Mouse (Mus musculus) olfactory bulb, adult 2 months (tissue): ENCODE results near the gene Ranbp3. TPM values are rescaled to one million over a fixed set of nuclear protein-coding genes. Genes with fewer than 3 reads are reported as not detected.

Experiments
- H3K27ac ChIP-seq: fragments of 200-500 bp; 2 replicates; pipeline ENCODE4 v1.5.1; 2012; ENCODE audit warnings: low read depth, low read length; ENCODE audit not compliant: insufficient read depth
- H3K4me1 ChIP-seq: fragments of 200-500 bp; 2 replicates; pipeline ENCODE4 v1.6.1; 2012; ENCODE audit warnings: low read length; ENCODE audit not compliant: control insufficient read depth, insufficient read depth
- H3K4me3 ChIP-seq: fragments of 200-500 bp; 2 replicates; pipeline ENCODE4 v1.5.1; 2012; ENCODE audit warnings: mild to moderate bottlenecking, low read depth, low read length, moderate library complexity; ENCODE audit not compliant: insufficient read depth
- CTCF ChIP-seq: fragments of 200-500 bp; IDR thresholded peaks from 2 replicates; pipeline ENCODE4 v1.5.1; 2012; ENCODE audit warnings: low read depth, mild to moderate bottlenecking, low read length, moderate library complexity; ENCODE audit not compliant: insufficient read depth
- POLR2A ChIP-seq: fragments of 200-500 bp; IDR thresholded peaks from 2 replicates; pipeline ENCODE4 v1.6.1; 2012; ENCODE audit warnings: mild to moderate bottlenecking, low read depth, low read length, moderate library complexity; ENCODE audit not compliant: insufficient read depth
- WGBS: fragments of 180-500 bp; shearing (Covaris S2); methylation state at CpG from one replicate; pipeline ENCODE4 v1.1.7; 2018; 5-methylcytosine and 5-hydroxymethylcytosine counted together
- polyA plus RNA-seq: library from polyadenylated mRNA; stranded (reverse); fragments of >200 nt; gene quantifications from 2 replicates; pipeline ENCODE4 v1.2.4, GENCODE M21; 2012; ENCODE audit warnings: low replicate concordance; ENCODE audit not compliant: missing spikeins, insufficient read depth, insufficient read length

Gene Ranbp3
- polyA plus RNA-seq, 1 experiment, result not detected

DNA sequence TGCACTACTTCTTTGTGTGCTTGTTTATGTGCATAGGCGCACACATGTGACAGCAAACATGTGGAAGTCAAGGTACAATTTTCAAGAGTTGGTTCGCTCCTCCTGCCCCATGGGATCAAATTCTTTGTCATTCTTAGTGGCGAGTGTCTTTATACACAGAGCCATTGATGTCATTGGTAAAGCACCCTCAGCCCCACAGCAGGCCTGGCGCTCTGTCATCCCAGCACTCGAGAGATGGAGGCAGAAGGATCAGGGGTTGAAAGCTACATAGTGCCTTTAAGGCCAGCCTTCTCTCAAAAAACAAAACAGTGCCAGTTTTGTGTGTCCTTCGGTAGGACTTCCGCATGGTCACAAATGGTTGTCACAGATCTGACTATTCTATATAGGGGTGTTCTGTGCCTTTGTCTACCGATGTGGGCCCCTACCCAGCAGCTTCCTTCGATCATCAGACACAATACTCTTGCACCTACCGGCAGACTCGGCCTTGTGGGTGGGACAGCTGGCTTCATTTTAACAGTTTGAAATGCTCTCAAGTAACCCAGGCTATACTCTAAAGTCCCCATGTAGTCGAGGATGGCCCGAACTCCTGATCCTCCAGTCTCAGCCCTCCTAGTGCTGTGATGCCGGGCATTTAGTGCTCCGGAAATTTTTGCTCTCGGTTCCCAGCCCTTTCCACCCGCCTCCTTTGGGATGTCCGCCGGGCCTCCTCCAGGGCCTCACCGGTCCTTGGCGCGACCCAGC lies 43.0 kb downstream of the Ranbp3 start:
- TF ChIP-seq POLR2A (no peak), CTCF (no peak)
- Histone ChIP-seq H3K27ac (peak overlapping the region; percentile 72; the same call in 1 of the 2 replicates), H3K4me1 (peaks cover 39% of the 10 kb centered on the region), H3K4me3 (peak overlapping the region; percentile 79)
- 19% methylated on average over 22 of the region's 22 CpGs for WGBS

DNA sequence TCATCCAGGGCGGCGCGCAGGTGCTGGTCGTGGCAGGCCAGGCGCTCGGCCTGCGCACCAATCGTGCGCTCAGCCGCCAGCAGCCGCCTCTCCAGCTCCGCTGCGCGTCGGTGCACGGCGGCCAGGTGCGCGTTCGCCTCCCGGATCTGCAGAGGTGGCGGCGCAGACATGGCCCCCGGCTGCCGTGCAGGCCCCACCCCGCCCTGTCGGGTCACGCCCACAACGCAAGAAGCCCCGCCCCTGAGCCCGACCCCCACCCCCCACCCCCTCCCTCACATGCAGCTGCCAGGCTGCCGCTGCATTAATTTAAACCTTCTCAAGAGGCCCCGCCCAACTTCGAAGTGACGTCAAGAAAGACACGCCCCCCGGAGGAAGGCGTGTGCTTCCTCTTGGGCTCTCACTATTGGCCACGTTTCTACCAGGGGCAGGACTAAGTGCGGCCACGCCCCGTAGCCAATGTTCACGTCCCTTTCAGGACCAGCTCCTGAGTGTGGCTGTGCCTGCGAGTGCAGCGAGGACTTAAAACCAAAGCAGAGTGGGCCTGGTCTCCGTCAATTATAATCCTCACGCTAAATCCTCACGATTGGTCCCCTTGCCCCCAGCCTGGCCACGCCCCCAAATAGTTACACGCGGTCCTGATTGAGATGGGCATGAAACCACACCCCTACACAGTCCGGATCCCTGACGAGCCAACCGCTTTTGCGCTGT lies 43.7 kb downstream of the Ranbp3 start:
- Histone ChIP-seq H3K4me3 (peak overlapping the region; percentile 92), H3K4me1 (peaks cover 39% of the 10 kb centered on the region), H3K27ac (peak overlapping the region; percentile 78)
- WGBS, result under 1% methylated on average over 55 of the region's 55 CpGs
- TF ChIP-seq POLR2A (peak; percentile 31; the same call in 1 of the 2 replicates), CTCF (no peak)

DNA sequence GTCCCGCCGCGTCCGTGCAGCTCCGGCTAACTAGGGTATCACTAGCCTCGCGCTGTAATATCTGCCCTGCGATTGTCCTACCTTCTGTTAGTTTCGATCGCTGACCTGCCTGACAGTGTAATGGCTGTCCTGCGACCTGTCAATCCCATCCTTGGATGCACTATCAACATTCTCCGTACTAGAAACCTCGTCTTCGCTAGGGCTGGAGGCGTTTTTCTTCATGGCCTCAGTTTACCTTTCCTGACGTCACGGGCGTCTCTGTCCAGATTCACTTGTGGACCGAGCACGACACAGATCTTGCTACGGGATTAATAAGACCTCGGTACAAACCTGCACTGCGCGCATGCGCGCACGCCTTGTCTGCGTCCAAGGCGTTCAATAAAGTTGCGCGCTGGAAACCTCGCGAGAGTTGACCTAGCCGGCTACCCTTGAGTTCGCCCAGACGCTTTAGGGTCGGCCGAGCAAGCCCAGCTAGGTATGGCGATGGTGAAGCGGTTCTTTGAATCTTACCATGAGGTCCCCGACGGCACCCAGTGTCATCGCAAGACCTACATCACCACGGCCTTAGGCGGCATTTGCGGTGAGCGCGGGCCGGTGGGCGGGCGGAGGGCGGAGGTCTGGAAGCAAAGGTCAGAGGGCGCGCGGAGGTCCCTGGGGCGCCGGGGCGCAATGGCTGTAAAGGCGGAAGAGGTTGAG lies 44.4 kb downstream of the Ranbp3 start, which contains the start of the genes Ndufa11 and Vmac:
Ndufa11 (plus strand) TSS at position 405 of the 696 bp plus-strand sequence.
Vmac (minus strand) TSS at position 660 of the 696 bp plus-strand sequence.
- under 1% methylated on average over 59 of the region's 59 CpGs for WGBS
- TF ChIP-seq CTCF, result no peak
- peak; percentile 70 for TF ChIP-seq POLR2A
- Histone ChIP-seq H3K4me1 (peaks cover 33% of the 10 kb centered on the region), H3K4me3 (peak within 1 kb of the TSS; percentile 92), H3K27ac (peak within 1 kb of the TSS; percentile 89)

DNA sequence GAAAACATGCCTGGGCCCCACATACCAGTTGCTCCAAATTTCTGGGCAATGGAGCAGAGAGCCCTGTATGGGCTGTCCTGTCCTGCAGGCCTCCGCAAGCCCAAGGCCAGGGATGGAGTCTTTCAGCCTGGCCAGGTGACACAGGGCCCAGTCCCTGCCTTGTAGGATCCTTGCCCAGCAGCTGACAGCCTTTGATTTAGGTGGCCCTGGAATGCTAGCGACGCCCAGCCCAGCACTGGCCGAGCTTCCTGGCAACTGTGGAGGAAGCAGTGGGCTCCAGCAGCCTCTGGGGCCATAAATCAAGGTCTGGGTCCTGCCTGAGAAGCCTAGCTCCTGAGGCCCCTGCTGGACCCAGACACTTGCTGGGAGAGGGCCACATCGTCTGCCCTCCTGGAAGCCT lies 49.3 kb downstream of the Ranbp3 start:
- Histone ChIP-seq H3K4me3 (no peak overlapping the region), H3K27ac (no peak overlapping the region), H3K4me1 (peaks cover 33% of the 10 kb centered on the region)
- WGBS, result 87% methylated on average over 5 of the region's 5 CpGs
- TF ChIP-seq POLR2A, result no peak
- no peak for TF ChIP-seq CTCF

DNA sequence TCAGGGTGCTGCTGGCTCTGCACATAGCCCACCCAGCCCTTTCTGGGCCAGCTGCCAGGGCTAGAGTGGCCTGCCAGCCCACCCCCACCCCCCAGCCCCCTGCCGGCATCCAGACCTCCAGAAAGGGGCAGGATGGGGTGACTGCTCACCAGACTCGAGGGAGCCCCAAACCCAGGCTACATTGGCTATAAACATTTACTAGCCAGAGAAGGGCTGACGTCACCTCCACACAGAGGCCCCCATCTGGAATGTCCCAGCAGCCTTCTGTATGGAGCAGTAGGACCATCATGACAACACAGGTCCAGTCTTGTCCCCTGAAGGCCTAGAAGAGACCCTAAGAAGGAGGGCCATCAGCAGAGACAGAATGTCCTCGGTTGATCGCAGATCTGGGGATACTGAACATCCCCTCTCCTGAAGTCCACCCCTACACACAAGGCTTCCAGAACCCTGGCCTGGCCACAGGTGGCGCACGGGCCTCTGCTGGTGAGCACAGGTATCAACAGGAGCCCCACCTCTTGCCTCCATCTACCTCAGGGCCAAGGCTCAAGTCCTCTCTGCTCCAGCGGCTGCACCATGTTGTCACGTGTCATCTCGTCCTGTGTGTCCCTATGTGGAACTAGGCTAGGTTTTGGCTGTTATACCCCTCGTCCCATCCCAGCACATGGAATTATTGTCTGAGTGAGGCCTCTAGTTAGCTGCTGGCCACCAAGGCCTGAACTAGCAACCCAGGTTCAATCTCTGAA lies 50.5 kb downstream of the Ranbp3 start:
- H3K27ac ChIP-seq, result no peak overlapping the region
- peaks cover 44% of the 10 kb centered on the region for H3K4me1 ChIP-seq
- no peak for TF ChIP-seq POLR2A
- H3K4me3 ChIP-seq, result no peak overlapping the region
- WGBS, result 70% methylated on average over 11 of the region's 11 CpGs

DNA sequence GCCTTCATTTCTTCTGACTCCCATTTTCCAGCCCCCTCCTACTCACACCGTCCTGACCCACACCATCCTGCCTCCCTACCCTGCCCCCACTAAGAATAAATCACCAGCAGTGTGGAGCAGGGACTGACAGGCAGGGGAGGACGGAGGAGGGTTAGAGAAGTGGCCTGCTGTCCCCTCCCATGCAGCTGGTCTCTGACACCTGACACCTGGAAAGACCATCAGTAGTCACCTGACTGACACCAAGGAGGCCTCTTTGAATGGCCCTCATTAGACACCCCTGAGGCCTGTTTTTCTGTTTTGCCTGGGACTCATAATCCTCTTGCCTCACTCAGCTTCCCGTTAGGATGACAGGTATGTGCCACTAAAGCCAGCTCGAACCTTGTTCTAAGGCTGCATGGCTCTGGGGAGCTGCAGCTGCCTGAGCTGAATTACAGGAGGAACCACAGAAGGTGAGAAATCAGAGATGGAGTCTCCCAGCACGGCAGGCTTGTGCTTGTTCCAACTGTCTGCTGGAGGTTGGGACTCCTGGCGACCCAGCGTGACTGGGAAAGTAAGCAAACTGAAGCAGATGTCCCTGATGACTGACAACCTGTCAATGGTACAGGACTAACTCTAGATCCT lies 54.0 kb downstream of the Ranbp3 start:
- 39% methylated on average over 7 of the region's 7 CpGs for WGBS
- TF ChIP-seq POLR2A (no peak), CTCF (no peak)
- Histone ChIP-seq H3K4me3 (no peak overlapping the region), H3K27ac (no peak overlapping the region), H3K4me1 (peaks cover 31% of the 10 kb centered on the region)

DNA sequence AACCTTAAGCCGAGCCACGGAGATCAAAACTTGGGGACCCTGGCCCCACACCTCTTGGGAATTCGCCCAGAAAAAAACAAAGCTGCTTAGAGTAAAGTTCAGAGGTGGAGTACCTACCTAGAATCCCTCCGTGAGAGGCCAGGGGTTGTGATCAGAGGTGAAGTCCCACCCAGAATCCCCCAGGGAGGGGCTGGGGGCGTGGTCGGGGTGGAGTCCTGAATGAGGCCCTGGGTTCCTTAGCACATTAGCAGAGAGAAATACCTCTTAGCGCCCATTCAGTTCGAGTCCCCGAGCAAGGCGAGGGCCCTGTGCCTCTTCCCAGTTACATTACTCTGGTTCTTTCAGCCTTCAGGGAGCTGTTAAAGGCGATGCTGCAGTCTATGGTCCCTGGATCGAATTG lies 54.6 kb downstream of the Ranbp3 start:
- Histone ChIP-seq H3K4me1 (peaks cover 31% of the 10 kb centered on the region), H3K4me3 (no peak overlapping the region), H3K27ac (no peak overlapping the region)
- 21% methylated on average over 12 of the region's 12 CpGs for WGBS
- TF ChIP-seq CTCF (no peak), POLR2A (no peak)

DNA sequence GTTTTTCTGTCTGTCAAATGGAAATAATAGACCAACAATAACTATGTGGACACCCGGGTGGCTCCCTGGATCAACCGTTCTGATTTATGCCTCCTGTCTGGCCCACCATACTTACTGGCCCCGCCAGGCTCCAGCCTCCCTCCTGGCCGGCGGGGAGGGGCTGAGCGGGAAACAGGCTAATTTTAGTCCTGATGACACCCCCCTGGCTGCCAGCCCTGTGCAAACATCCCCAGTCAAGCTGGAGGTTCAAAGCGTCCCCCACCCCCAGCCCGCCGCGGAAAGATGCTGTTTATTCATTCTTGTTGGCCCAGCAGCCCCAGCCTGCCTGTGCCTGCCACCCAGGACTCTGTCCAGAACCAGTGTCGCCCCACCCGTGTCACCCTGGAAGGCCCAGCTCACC lies 55.0 kb downstream of the Ranbp3 start:
- H3K4me3 ChIP-seq, result no peak overlapping the region
- no peak overlapping the region for H3K27ac ChIP-seq
- TF ChIP-seq POLR2A, result no peak
- TF ChIP-seq CTCF, result no peak
- WGBS, result 7% methylated on average over 12 of the region's 12 CpGs
- H3K4me1 ChIP-seq, result peaks cover 28% of the 10 kb centered on the region
